Mouse (Mus musculus) MEL (cell line): ENCODE measurements around the gene Hist1h2ag. TPM values are rescaled to one million over a fixed set of nuclear protein-coding genes. Genes with fewer than 3 reads are reported as not detected.
A peak's percentile ranks its signal among the peaks of the same experiment; 100 is the strongest.

Source experiments
- DNase-seq: peaks from one replicate; pipeline ENCODE4 v3.0.0; 2011; ENCODE audit warnings: low read depth, low spot score
- H3K27ac ChIP-seq: 2 replicates; pipeline ENCODE4 v1.5.1; 2012; ENCODE audit warnings: low read depth, mild to moderate bottlenecking, control low read depth, low read length, moderate library complexity; ENCODE audit not compliant: control insufficient read depth
- H3K27me3 ChIP-seq, 2 experiments: fragments of 150-350 bp in 1 of 2; sonication (generic) in 1 of 2; 2 replicates each; pipeline ENCODE4 v1.6.1; 2012; ENCODE audit warnings: low read length in 2 of 2, mild to moderate bottlenecking in 2 of 2, improper control_type of control experiment in 1 of 2, moderate library complexity in 1 of 2; ENCODE audit not compliant: insufficient read depth in 2 of 2, control insufficient read depth in 1 of 2
- H3K36me3 ChIP-seq, 2 experiments: 2 replicates each; pipeline ENCODE4 v1.6.1; 2012 to 2014; ENCODE audit warnings: low read length in 2 of 2, improper control_type of control experiment in 1 of 2, inconsistent platforms in 1 of 2, mild to moderate bottlenecking in 1 of 2; ENCODE audit not compliant: insufficient read depth in 2 of 2, control insufficient read depth in 1 of 2
- H3K4me1 ChIP-seq, 2 experiments: fragments of 150-350 bp in 1 of 2; sonication (generic) in 1 of 2; 2 replicates each; pipeline ENCODE4 v1.6.1; 2012; ENCODE audit warnings: low read length in 2 of 2, improper control_type of control experiment in 1 of 2, mild to moderate bottlenecking in 1 of 2; ENCODE audit not compliant: insufficient read depth in 2 of 2, control insufficient read depth in 1 of 2
- H3K4me3 ChIP-seq, 2 experiments: fragments of 150-350 bp in 1 of 2; sonication (generic) in 1 of 2; 2 replicates each; pipeline ENCODE4 v1.5.1; 2012; ENCODE audit warnings: low read depth in 2 of 2, low read length in 2 of 2, mild to moderate bottlenecking in 2 of 2, moderate library complexity in 2 of 2, control low read depth in 1 of 2, improper control_type of control experiment in 1 of 2; ENCODE audit not compliant: control insufficient read depth in 1 of 2, insufficient read depth in 1 of 2
- H3K79me2 ChIP-seq: 2 replicates; pipeline ENCODE4 v1.6.1; 2012; ENCODE audit warnings: mild to moderate bottlenecking, low read length, moderate library complexity; ENCODE audit not compliant: control insufficient read depth, poor library complexity, insufficient read depth
- H3K9ac ChIP-seq: 2 replicates; pipeline ENCODE4 v1.6.1; 2012; ENCODE audit warnings: low read depth, mild to moderate bottlenecking, control low read depth, low read length, moderate library complexity; ENCODE audit not compliant: control insufficient read depth, poor library complexity, severe bottlenecking
- H3K9me3 ChIP-seq: fragments of 150-350 bp; sonication (generic); replicated peaks from 2 replicates; pipeline ENCODE4 v1.6.1; 2012; ENCODE audit warnings: mild to moderate bottlenecking, low read length, improper control_type of control experiment, moderate library complexity; ENCODE audit not compliant: insufficient read depth
- EP300 ChIP-seq, 2 experiments: IDR thresholded peaks; 2 replicates each; pipeline ENCODE4 v1.6.1; 2011; ENCODE audit warnings: improper control_type of control experiment in 2 of 2, low read length in 2 of 2, low read depth in 1 of 2, mild to moderate bottlenecking in 1 of 2
- GATA1 ChIP-seq: IDR thresholded peaks from 2 replicates; pipeline ENCODE4 v1.6.1; 2011; ENCODE audit warnings: low read depth, low read length, improper control_type of control experiment
- MAFK ChIP-seq: IDR thresholded peaks from 2 replicates; pipeline ENCODE4 v1.6.1; 2011; ENCODE audit warnings: low read depth, mild to moderate bottlenecking, low read length, improper control_type of control experiment, borderline replicate concordance
- MAX ChIP-seq: IDR thresholded peaks from 2 replicates; pipeline ENCODE4 v1.6.1; 2011; ENCODE audit warnings: low read length, improper control_type of control experiment
- MAZ ChIP-seq: IDR thresholded peaks from 2 replicates; pipeline ENCODE4 v1.6.1; 2012; ENCODE audit warnings: low read depth, mild to moderate bottlenecking, inconsistent platforms, low read length, improper control_type of control experiment
- MXI1 ChIP-seq: IDR thresholded peaks from 2 replicates; pipeline ENCODE4 v1.6.1; 2011; ENCODE audit warnings: mild to moderate bottlenecking, low read depth, low read length, improper control_type of control experiment
- MYC ChIP-seq: IDR thresholded peaks from 2 replicates; pipeline ENCODE4 v1.6.1; 2011; ENCODE audit warnings: low read depth, mild to moderate bottlenecking, low read length, improper control_type of control experiment, moderate library complexity
- NELFE ChIP-seq: IDR thresholded peaks from 2 replicates; pipeline ENCODE4 v1.6.1; 2011; ENCODE audit warnings: low read depth, low read length, improper control_type of control experiment
- POLR2AphosphoS5 ChIP-seq: IDR thresholded peaks from 2 replicates; pipeline ENCODE4 v1.6.1; 2012; ENCODE audit warnings: low read depth, borderline replicate concordance, mild to moderate bottlenecking, inconsistent platforms, low read length, moderate library complexity, mixed read lengths
- RCOR1 ChIP-seq: IDR thresholded peaks from 2 replicates; pipeline ENCODE4 v1.6.1; 2012; ENCODE audit warnings: low read depth, mild to moderate bottlenecking, inconsistent platforms, low read length, improper control_type of control experiment
- TBP ChIP-seq: IDR thresholded peaks from 2 replicates; pipeline ENCODE4 v1.8.0; 2011; ENCODE audit warnings: low read depth, low read length, improper control_type of control experiment
- USF1 ChIP-seq: IDR thresholded peaks from 2 replicates; pipeline ENCODE4 v1.6.1; 2014; ENCODE audit warnings: low read depth, mild to moderate bottlenecking, inconsistent platforms, low read length, improper control_type of control experiment, moderate library complexity
- ZMIZ1 ChIP-seq: IDR thresholded peaks from 2 replicates; pipeline ENCODE4 v1.6.1; 2012; ENCODE audit warnings: low read depth, mild to moderate bottlenecking, inconsistent platforms, low read length, improper control_type of control experiment, moderate library complexity
- polyA plus RNA-seq, 2 experiments: library from polyadenylated mRNA; stranded (reverse) in 1 of 2; unstranded in 1 of 2; fragments of >175 nt in 1 of 2; fragments of >200 nt in 1 of 2; gene quantifications; 2 replicates each; pipeline versions ENCODE4 v1.2.1 to v1.2.4; 2012; ENCODE audit warnings: low replicate concordance in 2 of 2, low read depth in 1 of 2; ENCODE audit not compliant: insufficient read length in 2 of 2, insufficient read depth in 1 of 2, missing spikeins in 1 of 2
- total RNA-seq: library from RNA; depleted of rRNA; stranded (reverse); fragments of 300-350 nt; gene quantifications from 2 replicates; pipeline ENCODE4 v1.2.3, GENCODE M21; 2012

Hist1h2ag gene
- total and polyA plus RNA-seq, 3 experiments = 5.9 to 766 TPM; not detected in 1

DNA sequence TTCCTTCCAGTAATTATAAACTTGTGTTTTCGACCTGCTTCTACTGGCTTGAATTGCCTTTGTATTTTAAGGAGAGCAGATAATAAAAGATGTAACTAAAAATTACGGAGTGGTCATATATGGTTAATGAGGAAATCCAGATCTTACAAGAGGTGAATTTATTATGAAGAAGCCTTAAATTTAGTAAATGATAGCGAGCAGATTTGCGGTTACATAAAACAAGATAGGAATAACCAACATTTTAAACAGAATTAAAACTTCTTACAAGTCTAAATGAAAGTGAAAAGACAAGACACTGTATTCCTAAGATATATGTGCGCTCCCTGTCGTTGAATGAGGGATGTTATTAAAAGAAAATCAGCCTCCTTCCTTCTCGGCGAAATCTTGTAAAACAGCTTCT, 47.8 kb downstream of the Hist1h2ag start:
- H3K9ac ChIP-seq = peak overlapping the region; percentile 57; the same call in 1 of the 2 replicates

DNA sequence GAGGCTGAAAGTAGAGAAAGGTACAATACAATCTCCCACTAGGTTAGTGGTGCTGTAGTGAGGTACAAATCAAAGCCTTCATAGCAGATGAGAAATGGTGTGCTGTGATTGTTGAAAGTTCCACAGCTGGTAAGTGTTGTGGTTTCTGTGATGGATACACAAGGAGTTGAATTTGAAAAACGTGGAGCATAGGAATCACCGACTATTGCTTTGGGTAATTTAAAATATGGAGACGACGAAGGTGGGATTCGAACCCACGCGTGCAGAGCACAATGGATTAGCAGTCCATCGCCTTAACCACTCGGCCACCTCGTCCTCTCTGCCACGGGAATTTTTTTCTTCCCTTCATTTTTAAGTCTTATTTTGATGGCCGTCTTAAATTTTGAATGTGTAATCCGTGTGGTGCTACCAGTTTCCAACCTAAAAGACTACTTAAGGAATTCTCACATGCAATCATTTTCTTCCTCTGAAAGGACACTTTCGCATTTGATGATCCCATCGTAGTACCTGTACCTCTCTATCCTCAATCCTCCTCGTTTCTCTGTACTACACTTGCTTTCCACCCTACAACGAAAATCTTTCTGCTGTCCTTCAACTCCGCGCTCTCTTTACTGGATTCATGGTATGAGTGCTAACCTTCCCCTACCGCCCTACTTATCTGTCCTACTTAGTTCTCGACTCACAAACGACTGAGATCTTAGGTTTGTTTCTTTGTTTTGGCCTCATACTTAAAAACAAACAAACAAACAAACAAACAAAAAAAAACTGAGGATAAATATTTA, 48.6 kb downstream of the Hist1h2ag start:
- Histone ChIP-seq H3K9me3 (no peaks in the 10 kb centered on the region), H3K9ac (no peak overlapping the region), H3K4me1 (peaks cover 0 to 9% of the 10 kb centered on the region in 2 experiments; a peak in 1 of 4 replicates), H3K79me2 (no peaks in the 10 kb centered on the region)
- TF ChIP-seq RCOR1 (peak; percentile 96), USF1 (no peak), POLR2AphosphoS5 (no peak), TBP (peak; percentile 100), MAFK (peak; percentile 89), GATA1 (peak; percentile 20; the same call in 1 of the 2 replicates), MYC (peak; percentile 75; the same call in 1 of the 2 replicates), EP300 (IDR thresholded peaks at IDR 0.05; ENCODE audit: low read depth in 1 of 2, low read length in 2 of 2) (no peak)
- TF ChIP-seq, all 39 proteins: peak for 5
- Histone ChIP-seq H3K27ac (no peak overlapping the region), H3K27me3 (peaks cover 0 to 2% of the 10 kb centered on the region in 2 experiments; a peak in 2 of 4 replicates), H3K4me3 (peak overlapping the region; percentile 47 to 57; a peak in 3 of 4 replicates), H3K36me3 (peaks cover 0 to 11% of the 10 kb centered on the region in 2 experiments; a peak in 2 of 4 replicates)
- peak; percentile 86 for DNase-seq

More for the DNA sequence above, 47.8 kb downstream of the Hist1h2ag start:
- Histone ChIP-seq H3K79me2 (no peaks in the 10 kb centered on the region), H3K27me3 (peaks cover 2 to 4% of the 10 kb centered on the region in 2 experiments; a peak in 3 of 4 replicates), H3K4me1 (peaks cover 0 to 9% of the 10 kb centered on the region in 2 experiments; a peak in 1 of 4 replicates), H3K27ac (no peak overlapping the region), H3K36me3 (peaks cover 0 to 11% of the 10 kb centered on the region in 2 experiments; a peak in 2 of 4 replicates), H3K9me3 (no peaks in the 10 kb centered on the region), H3K4me3 (peak overlapping the region; percentile 57 to 72)
- no peak for DNase-seq
- TF ChIP-seq ZMIZ1 (no peak), RCOR1 (peak; percentile 35; the same call in 1 of the 2 replicates), MAZ (no peak), MXI1 (0 out of 2 replicates have a peak, but pooled peaks have one; percentile 16), NELFE (no peak), MAX (no peak)
